Mouse (Mus musculus) erythroid progenitor cell, adult 5-6 weeks (primary cell): Measurements from ENCODE around the gene Tmco5. TPM values are rescaled to one million over a fixed set of nuclear protein-coding genes. Genes with fewer than 3 reads are reported as not detected.

Experiments used
- ATAC-seq: replicated peaks from 2 replicates; pipeline ENCODE4 v1.8.0; 2016; ENCODE audit warnings: moderate number of reproducible peaks, mild to moderate bottlenecking, moderate TSS enrichment, inconsistent platforms; ENCODE audit not compliant: poor library complexity, low FRiP score, severe bottlenecking
- total RNA-seq, 2 experiments: library from RNA; stranded (forward) in 1 of 2; stranded (reverse) in 1 of 2; fragments of 150-400 nt in 1 of 2; fragments of 186-747, 209-891 nt in 1 of 2; gene quantifications; 2 replicates each; pipeline versions ENCODE4 v1.2.3 to v1.2.4; 2015 to 2017; ENCODE audit warnings: low replicate concordance in 2 of 2

Tmco5 gene
- total RNA-seq (2015; ENCODE audit: low replicate concordance) (not detected in 2 replicates), total RNA-seq (2017; ENCODE audit: low replicate concordance) (not detected in 2 replicates)

GRCm38 (mm10) chr2:116878391-116878790 lies at the start of gene Tmco5:
TSS of gene Tmco5 (plus strand) at chr2:116878691.
- no peak for ATAC-seq

- ATAC-seq, result no peak
Observed at GRCm38 (mm10) chr2:116831863-116832262, 46.6 kb upstream of the Tmco5 start.

GRCm38 (mm10) chr2:116837829-116838228 lies 40.7 kb upstream of the Tmco5 start:
- ATAC-seq, result no peak

GRCm38 (mm10) chr2:116838538-116839197 lies 39.8 kb upstream of the Tmco5 start:
- no peak for ATAC-seq

GRCm38 (mm10) chr2:116849980-116850636 lies 28.4 kb upstream of the Tmco5 start:
- no peak for ATAC-seq

- no peak for ATAC-seq
Observed at GRCm38 (mm10) chr2:116851356-116851755, 27.1 kb upstream of the Tmco5 start.

GRCm38 (mm10) chr2:116852249-116852648 lies 26.2 kb upstream of the Tmco5 start:
- ATAC-seq, result no peak

GRCm38 (mm10) chr2:116858703-116859102 lies 19.8 kb upstream of the Tmco5 start:
- ATAC-seq, result no peak

GRCm38 (mm10) chr2:116876955-116877615 lies 1.4 kb upstream of the Tmco5 start:
- no peak for ATAC-seq

GRCm38 (mm10) chr2:116879730-116880129 lies 1.2 kb downstream of the Tmco5 start:
- no peak for ATAC-seq

GRCm38 (mm10) chr2:116893316-116893987 lies 15.0 kb downstream of the Tmco5 start:
- ATAC-seq, result no peak

- ATAC-seq, result no peak
Observed at GRCm38 (mm10) chr2:116893988-116894363, 15.5 kb downstream of the Tmco5 start.

GRCm38 (mm10) chr2:116899615-116900272 lies 21.3 kb downstream of the Tmco5 start:
- no peak for ATAC-seq

- ATAC-seq, result no peak
Observed at GRCm38 (mm10) chr2:116900273-116900843, 21.9 kb downstream of the Tmco5 start.

GRCm38 (mm10) chr2:116908268-116908667 lies 29.8 kb downstream of the Tmco5 start:
- no peak for ATAC-seq

- no peak for ATAC-seq
Observed at GRCm38 (mm10) chr2:116912334-116913070, 34.0 kb downstream of the Tmco5 start.

- no peak for ATAC-seq
Observed at GRCm38 (mm10) chr2:116913677-116914405, 35.4 kb downstream of the Tmco5 start.

GRCm38 (mm10) chr2:116914636-116915035 lies 36.1 kb downstream of the Tmco5 start:
- no peak for ATAC-seq
